ENCODE assay signal across 20 mouse cellular contexts in genomic region chr13:34143389-34143788, GRCm38 (mm10). TPM values are rescaled to one million over a fixed set of nuclear protein-coding genes. Genes with fewer than 3 reads are reported as not detected.
DNase-seq lines count a peak whose midpoint lies in the region; ATAC-seq lines count a peak whose summit lies in the region.
"Had no signal": no experiment of that assay in that cellular context is flagged by ENCODE, and none has a peak within 500 bp of the region (broad histone marks: within the 10 kb centered on the region; RNA-seq: fewer than 3 reads in every experiment).

No protein-coding gene starts in this region.

- no peak overlapping the region; the same call in 1 of the 2 replicates for H3K4me3 ChIP-seq in midbrain, embryonic 10.5 days
- H3K4me3 ChIP-seq in midbrain, embryonic 16.5 days (ENCODE audit: low read depth, low read length), result no peak overlapping the region
- no peak overlapping the region for H3K4me3 ChIP-seq in embryonic facial prominence, embryonic 10.5 days
- no peak overlapping the region for H3K4me3 ChIP-seq in embryonic facial prominence, embryonic 15.5 days (replicated peaks)
- H3K4me3 ChIP-seq in midbrain, embryonic 14.5 days (replicated peaks; ENCODE audit: low read depth, low read length), result no peak overlapping the region
- H3K4me3 ChIP-seq: forebrain, embryonic 12.5 days; kidney, embryonic 15.5 days had no signal

- peak overlapping the region; percentile 50 for H3K27ac ChIP-seq in midbrain, embryonic 10.5 days (replicated peaks)
- H3K27ac ChIP-seq in midbrain, embryonic 16.5 days (ENCODE audit: low read length), result no peak overlapping the region
- no peak overlapping the region for H3K27ac ChIP-seq in embryonic facial prominence, embryonic 10.5 days (replicated peaks)
- no peak overlapping the region for H3K27ac ChIP-seq in embryonic facial prominence, embryonic 15.5 days (replicated peaks)
- peak overlapping the region; percentile 37; the same call in 1 of the 2 replicates for H3K27ac ChIP-seq in midbrain, embryonic 14.5 days (replicated peaks; ENCODE audit: low read depth, low read length)
- H3K27ac ChIP-seq: forebrain, embryonic 12.5 days; kidney, embryonic 15.5 days; macrophage had no signal

- DNase-seq in midbrain, embryonic 10.5 days (ENCODE audit: low spot score), result no peak
- DNase-seq in embryonic facial prominence, embryonic 10.5 days (ENCODE audit: low spot score), result peak; percentile 10
- no peak for DNase-seq in midbrain, embryonic 14.5 days
- no peak for DNase-seq in kidney, adult 18-20 months
- no peak for DNase-seq in gastrocnemius, adult 8-10 months (ENCODE audit: low spot score in 2 of 2)
- DNase-seq in lung, adult 18-20 months, result no peak
- DNase-seq: adrenal gland, postnatal 10 days; cerebellum, adult 2 months; cerebellum, postnatal 25 days; kidney, postnatal 36 days; layer of hippocampus, postnatal 36 days had no signal

- no peaks in the 10 kb centered on the region for H3K9me3 ChIP-seq in midbrain, embryonic 10.5 days (replicated peaks)
- no peaks in the 10 kb centered on the region for H3K9me3 ChIP-seq in midbrain, embryonic 16.5 days (replicated peaks; ENCODE audit: control insufficient read depth, low read length, poor library complexity, severe bottlenecking)
- H3K9me3 ChIP-seq in embryonic facial prominence, embryonic 10.5 days, result no peaks in the 10 kb centered on the region
- no peaks in the 10 kb centered on the region for H3K9me3 ChIP-seq in embryonic facial prominence, embryonic 15.5 days (replicated peaks)
- no peaks in the 10 kb centered on the region for H3K9me3 ChIP-seq in midbrain, embryonic 14.5 days (ENCODE audit: control insufficient read depth, low read length)
- H3K9me3 ChIP-seq: forebrain, embryonic 12.5 days; kidney, embryonic 15.5 days had no signal

- WGBS in midbrain, embryonic 10.5 days, result 52% methylated on average over 5 of the region's 5 CpGs
- WGBS in midbrain, embryonic 16.5 days, result 28% methylated on average over 5 of the region's 5 CpGs
- WGBS in embryonic facial prominence, embryonic 10.5 days, result 44% methylated on average over 5 of the region's 5 CpGs
- WGBS in embryonic facial prominence, embryonic 15.5 days, result 40% methylated on average over 5 of the region's 5 CpGs
- 22% methylated on average over 5 of the region's 5 CpGs for WGBS in midbrain, embryonic 14.5 days

- no peak for ATAC-seq in midbrain, embryonic 16.5 days
- 0 out of 2 replicates have a peak, but pooled peaks have one; percentile 29 for ATAC-seq in embryonic facial prominence, embryonic 15.5 days (ENCODE audit: insufficient number of reproducible peaks, low FRiP score, low TSS enrichment, low read depth)
- ATAC-seq in midbrain, embryonic 14.5 days (ENCODE audit: low FRiP score, low TSS enrichment), result no peak
- ATAC-seq: intestine, postnatal 0 days; lung, postnatal 0 days had no signal

- no peak overlapping the region for H3K4me2 ChIP-seq in midbrain, embryonic 16.5 days (ENCODE audit: low read length)
- H3K4me2 ChIP-seq in embryonic facial prominence, embryonic 15.5 days (replicated peaks), result no peak overlapping the region
- H3K4me2 ChIP-seq in midbrain, embryonic 14.5 days (ENCODE audit: low read length), result no peak overlapping the region
- H3K4me2 ChIP-seq: forebrain, embryonic 12.5 days; heart, embryonic 11.5 days; kidney, embryonic 15.5 days had no signal

- no peaks in the 10 kb centered on the region for H3K27me3 ChIP-seq in midbrain, embryonic 10.5 days (ENCODE audit: low read depth, poor library complexity, severe bottlenecking)
- no peaks in the 10 kb centered on the region for H3K27me3 ChIP-seq in midbrain, embryonic 16.5 days (ENCODE audit: control insufficient read depth, insufficient read depth, low read depth, low read length)
- no peaks in the 10 kb centered on the region for H3K27me3 ChIP-seq in embryonic facial prominence, embryonic 10.5 days (replicated peaks; ENCODE audit: low read depth, poor library complexity, severe bottlenecking)
- H3K27me3 ChIP-seq in embryonic facial prominence, embryonic 15.5 days, result no peaks in the 10 kb centered on the region
- H3K27me3 ChIP-seq in midbrain, embryonic 14.5 days (ENCODE audit: control insufficient read depth, insufficient read depth, low read length), result no peaks in the 10 kb centered on the region
- H3K27me3 ChIP-seq: forebrain, embryonic 12.5 days; kidney, embryonic 15.5 days had no signal

- H3K9ac ChIP-seq in midbrain, embryonic 16.5 days (ENCODE audit: low read depth, low read length), result no peak overlapping the region
- no peak overlapping the region for H3K9ac ChIP-seq in embryonic facial prominence, embryonic 15.5 days
- H3K9ac ChIP-seq in midbrain, embryonic 14.5 days (replicated peaks; ENCODE audit: low read length), result no peak overlapping the region
- H3K9ac ChIP-seq: forebrain, embryonic 12.5 days; kidney, embryonic 15.5 days had no signal

- H3K4me1 ChIP-seq in midbrain, embryonic 10.5 days, result peaks cover 35% of the 10 kb centered on the region
- peaks cover 11% of the 10 kb centered on the region for H3K4me1 ChIP-seq in midbrain, embryonic 16.5 days (ENCODE audit: control insufficient read depth, insufficient read depth, low read length)
- peaks cover 15% of the 10 kb centered on the region for H3K4me1 ChIP-seq in embryonic facial prominence, embryonic 10.5 days
- H3K4me1 ChIP-seq in embryonic facial prominence, embryonic 15.5 days, result no peaks in the 10 kb centered on the region
- peaks cover 18% of the 10 kb centered on the region for H3K4me1 ChIP-seq in midbrain, embryonic 14.5 days (ENCODE audit: control insufficient read depth, insufficient read depth, low read length)

- no peaks in the 10 kb centered on the region for H3K36me3 ChIP-seq in midbrain, embryonic 10.5 days
- no peaks in the 10 kb centered on the region for H3K36me3 ChIP-seq in midbrain, embryonic 16.5 days (ENCODE audit: control insufficient read depth, insufficient read depth, low read length)
- no peaks in the 10 kb centered on the region for H3K36me3 ChIP-seq in embryonic facial prominence, embryonic 10.5 days (replicated peaks)
- no peaks in the 10 kb centered on the region for H3K36me3 ChIP-seq in embryonic facial prominence, embryonic 15.5 days
- no peaks in the 10 kb centered on the region for H3K36me3 ChIP-seq in midbrain, embryonic 14.5 days (ENCODE audit: control insufficient read depth, insufficient read depth, low read length)
- H3K36me3 ChIP-seq: forebrain, embryonic 12.5 days; kidney, embryonic 15.5 days had no signal

RNA-seq across cellular contexts. Expression of gene Tubb2b, which starts 13.1 kb away (rescaled TPM):
- 202 and 279 TPM in 2 replicates for polyA plus RNA-seq in midbrain, embryonic 10.5 days (2016; fragmentation: Nextera tagmentation; extraction: Ambion mirVana)
- 1,230 and 1,315 TPM in 2 replicates for polyA plus RNA-seq in midbrain, embryonic 16.5 days (2015; fragmentation: Nextera tagmentation; extraction: Ambion mirVana)
- 65.5 and 73.2 TPM in 2 replicates for polyA plus RNA-seq in embryonic facial prominence, embryonic 10.5 days (2016; fragmentation: Nextera tagmentation; extraction: Ambion mirVana)
- polyA plus RNA-seq in embryonic facial prominence, embryonic 15.5 days (2015; fragmentation: Nextera tagmentation; extraction: Ambion mirVana), result 55.4 and 56.9 TPM in 2 replicates
- 758 and 1,005 TPM in 2 replicates for polyA plus RNA-seq in midbrain, embryonic 14.5 days (2014; fragmentation: Nextera tagmentation; extraction: Ambion mirVana)
- total RNA-seq in gastrocnemius, adult 8-10 months (2022), result 1 to 10 TPM in 2 of 4 experiments, under 1 TPM in 2; 0.63 to 1.8 (median 1.3) TPM
- total RNA-seq: liver, adult 2 months had no signal

RNA-seq across cellular contexts. Expression of gene Psmg4, which starts 19.4 kb away (rescaled TPM):
- 122 and 124 TPM in 2 replicates for polyA plus RNA-seq in midbrain, embryonic 10.5 days (2016; fragmentation: Nextera tagmentation; extraction: Ambion mirVana)
- 71.6 and 74.6 TPM in 2 replicates for polyA plus RNA-seq in midbrain, embryonic 16.5 days (2015; fragmentation: Nextera tagmentation; extraction: Ambion mirVana)
- polyA plus RNA-seq in embryonic facial prominence, embryonic 10.5 days (2016; fragmentation: Nextera tagmentation; extraction: Ambion mirVana), result 97.9 and 99.9 TPM in 2 replicates
- polyA plus RNA-seq in embryonic facial prominence, embryonic 15.5 days (2015; fragmentation: Nextera tagmentation; extraction: Ambion mirVana), result 72.6 and 76.4 TPM in 2 replicates
- 79.2 and 96.7 TPM in 2 replicates for polyA plus RNA-seq in midbrain, embryonic 14.5 days (2014; fragmentation: Nextera tagmentation; extraction: Ambion mirVana)
- total RNA-seq in gastrocnemius, adult 8-10 months (2022), result 10 to 100 TPM; 13.9 to 19.7 (median 16.9) TPM

Comparison
In these comparisons a context has a peak if more than half of its experiments do, and no peak if none do; other contexts are left out.
1. H3K27ac ChIP-seq: peak in midbrain, embryonic 10.5 days (single experiment) and midbrain, embryonic 14.5 days (single experiment); none in midbrain, embryonic 16.5 days (single experiment), embryonic facial prominence, embryonic 10.5 days (single experiment) and embryonic facial prominence, embryonic 15.5 days (single experiment).